ENCODE assay signal across 28 mouse cellular contexts in genomic region chr8:19714426-19714825, GRCm38 (mm10). TPM values are rescaled to one million over a fixed set of nuclear protein-coding genes. Genes with fewer than 3 reads are reported as not detected.
"Had no signal": no experiment of that assay in that cellular context is flagged by ENCODE, and none has a peak within 500 bp of the region (broad histone marks: within the 10 kb centered on the region; RNA-seq: fewer than 3 reads in every experiment).

No protein-coding gene starts in this region.

RNA-seq across cellular contexts. Expression of gene 4930467E23Rik, which starts 14.9 kb away (rescaled TPM):
- polyA plus RNA-seq: limb, embryonic 10.5 days; limb, embryonic 12.5 days; limb, embryonic 13.5 days; limb, embryonic 14.5 days; limb, embryonic 15.5 days; liver, adult 2 months; liver, embryonic 11.5 days; liver, embryonic 12.5 days; liver, embryonic 13.5 days; liver, embryonic 14.5 days; liver, embryonic 15.5 days; liver, embryonic 16.5 days; liver, postnatal 0 days; lung, adult 2 months; lung, embryonic 14.5 days; lung, embryonic 15.5 days; lung, embryonic 16.5 days; macrophage; midbrain, embryonic 10.5 days; midbrain, embryonic 11.5 days; midbrain, embryonic 12.5 days; midbrain, embryonic 13.5 days; midbrain, embryonic 15.5 days; midbrain, embryonic 16.5 days; midbrain, postnatal 0 days; myocyte; neural tube, embryonic 11.5 days; neural tube, embryonic 12.5 days had no signal
